Mouse (Mus musculus) lung, postnatal 4 days (tissue): ENCODE measurements around the gene Cped1.

Experiments used
- DNase-seq, 2 experiments: peaks; one replicate each; pipeline ENCODE4 v3.0.0; 2021

The Cped1 gene

DNA sequence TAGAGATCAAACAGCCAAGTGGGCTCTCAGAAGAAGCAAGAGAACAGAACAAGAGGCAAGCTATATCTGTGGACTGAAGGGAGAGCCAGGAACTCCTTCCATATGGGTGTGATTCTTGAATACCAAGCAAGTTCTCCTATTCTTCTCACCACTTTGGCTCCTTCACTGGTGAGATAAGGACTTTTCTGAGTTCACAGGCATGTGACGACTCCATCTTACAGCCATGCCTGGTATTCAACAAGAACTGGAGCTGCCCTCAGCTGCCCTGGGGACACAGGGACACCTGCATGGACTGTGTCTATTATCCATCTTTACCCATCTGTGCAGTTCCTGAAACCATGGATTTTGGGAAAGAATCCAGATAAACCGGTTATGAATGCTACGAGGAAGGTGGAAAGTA is 15.2 kb downstream of the Cped1 start:
- no peak for DNase-seq

DNA sequence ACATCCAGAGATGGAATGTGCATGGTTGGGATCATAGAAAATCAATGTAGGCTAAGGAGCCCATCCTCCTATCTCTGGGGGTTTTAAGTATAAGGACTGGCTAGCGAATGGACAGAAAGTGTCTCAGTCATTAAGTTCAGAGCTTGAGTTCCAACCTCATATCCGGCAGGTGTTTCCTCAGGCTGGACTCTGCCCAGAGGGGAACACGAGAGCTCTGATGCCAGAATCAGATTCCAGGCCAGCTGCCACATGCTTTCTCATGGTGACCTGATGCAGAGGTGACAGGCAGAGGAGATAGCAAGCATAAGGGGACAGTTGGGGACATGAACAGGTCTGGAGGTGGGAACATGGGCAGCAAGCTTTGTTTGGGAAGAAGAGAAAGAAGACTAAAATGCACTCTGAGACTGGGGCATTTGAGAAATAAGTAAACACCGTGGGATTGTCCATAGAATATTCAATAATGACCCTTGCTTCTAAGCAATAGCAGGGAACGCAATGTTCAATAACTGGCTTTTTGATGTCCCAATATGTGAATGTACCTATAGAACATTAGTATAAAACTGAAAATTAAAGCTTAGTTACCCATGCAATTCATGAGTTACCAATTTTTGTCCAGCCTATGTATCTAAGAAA is 15.7 kb downstream of the Cped1 start:
- peak in 1 of 2 experiments; percentile 6 for DNase-seq

DNA sequence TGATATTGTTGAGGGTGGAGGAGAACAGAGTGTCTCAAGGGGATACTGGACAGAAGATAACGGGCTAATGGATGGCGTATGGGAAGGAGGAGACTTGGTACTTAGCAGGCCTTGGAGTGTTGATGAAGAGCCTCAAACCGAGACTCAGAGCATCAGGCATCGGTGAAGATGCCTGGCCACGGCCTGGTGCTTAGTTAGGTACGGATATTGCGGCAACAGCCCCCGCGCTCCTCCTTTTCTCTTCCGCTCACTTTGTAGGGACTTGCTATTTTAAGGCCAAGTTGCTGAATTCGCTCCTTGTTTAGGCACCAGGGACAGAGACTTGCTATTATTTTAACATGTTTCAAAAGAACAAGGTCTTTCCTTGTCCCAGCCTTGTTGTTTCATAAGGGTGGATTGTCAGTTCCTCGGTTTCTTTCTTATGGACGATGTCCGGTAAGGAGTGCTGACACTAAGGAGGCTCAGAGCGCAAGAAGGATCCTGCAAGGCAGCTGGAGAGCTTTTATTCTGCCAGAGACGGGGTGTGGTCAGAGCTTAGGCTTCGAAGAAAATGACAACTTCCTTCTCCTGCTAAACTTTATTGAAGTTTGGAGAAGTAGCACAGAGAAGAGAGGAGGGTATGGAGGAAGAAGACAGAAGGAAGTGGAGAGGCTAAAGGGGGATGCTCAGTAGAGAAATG is 16.9 kb downstream of the Cped1 start:
- peak; percentile 36 to 47 for DNase-seq

DNA sequence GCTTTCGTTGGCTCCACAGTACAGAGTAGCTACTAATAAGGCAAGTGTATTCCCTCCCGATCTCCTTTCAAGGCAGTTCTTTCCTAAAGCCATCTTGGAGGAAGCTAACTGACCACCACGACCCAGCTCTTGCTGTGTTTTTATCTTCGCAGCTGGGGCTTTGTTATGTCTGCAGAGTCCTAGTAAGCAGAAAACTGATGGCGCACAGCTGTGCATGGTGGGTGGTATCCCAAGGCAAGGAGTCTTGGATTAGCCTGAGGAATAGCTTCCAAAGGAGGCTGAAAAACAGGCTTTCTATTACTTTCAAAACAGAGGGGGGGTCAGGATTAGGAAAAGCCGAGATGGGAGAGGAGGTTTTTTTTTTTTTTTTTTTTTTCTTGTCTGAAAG is 17.5 kb downstream of the Cped1 start:
- peak; percentile 55 to 88 for DNase-seq

DNA sequence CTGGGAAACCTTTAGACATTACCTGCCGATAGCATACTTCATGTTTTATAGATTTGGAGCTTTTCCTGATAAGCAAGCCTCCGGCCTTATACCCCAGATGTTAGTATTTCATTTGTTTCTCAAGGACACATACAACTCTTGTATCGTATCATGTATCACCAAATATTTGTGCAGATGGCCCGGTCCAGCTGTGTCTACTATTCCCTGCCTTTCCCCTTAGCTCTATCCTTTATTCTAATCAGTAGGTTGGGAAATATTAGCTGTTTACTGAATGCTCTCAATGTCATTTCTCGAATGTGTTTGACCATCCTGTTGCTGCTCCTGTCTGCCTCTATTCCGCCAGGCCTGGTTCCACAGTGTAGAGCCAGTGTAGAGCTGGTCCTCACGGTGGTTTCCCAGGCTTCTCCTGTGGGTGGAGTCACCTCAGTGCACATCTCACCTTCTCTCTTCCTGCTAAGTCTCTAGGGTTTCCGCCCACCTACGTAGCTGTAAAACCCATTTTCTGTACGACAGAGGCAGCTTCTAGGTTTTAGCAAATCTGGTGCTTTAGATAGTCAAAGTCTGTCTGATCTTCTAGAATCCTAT is 18.3 kb downstream of the Cped1 start:
- DNase-seq, result no peak

DNA sequence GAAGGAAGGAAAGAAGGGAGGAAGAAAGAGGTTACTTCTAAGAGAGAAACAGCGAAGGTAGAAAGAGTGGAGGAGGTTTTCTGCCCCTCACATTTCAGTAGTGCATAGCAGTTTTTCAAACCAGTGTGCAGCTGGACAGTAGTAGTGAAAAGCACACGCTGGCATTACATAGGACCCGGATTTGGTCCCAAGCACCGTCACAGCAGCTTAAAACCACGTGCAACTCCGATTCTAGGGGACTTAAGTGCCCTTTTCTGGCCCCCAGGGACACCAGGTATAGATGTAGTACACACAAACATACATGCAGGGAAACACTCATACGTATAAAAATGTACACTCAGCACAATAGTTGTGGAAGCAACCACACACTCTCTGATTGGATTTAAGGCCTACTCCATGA is 22.6 kb downstream of the Cped1 start:
- no peak for DNase-seq

DNA sequence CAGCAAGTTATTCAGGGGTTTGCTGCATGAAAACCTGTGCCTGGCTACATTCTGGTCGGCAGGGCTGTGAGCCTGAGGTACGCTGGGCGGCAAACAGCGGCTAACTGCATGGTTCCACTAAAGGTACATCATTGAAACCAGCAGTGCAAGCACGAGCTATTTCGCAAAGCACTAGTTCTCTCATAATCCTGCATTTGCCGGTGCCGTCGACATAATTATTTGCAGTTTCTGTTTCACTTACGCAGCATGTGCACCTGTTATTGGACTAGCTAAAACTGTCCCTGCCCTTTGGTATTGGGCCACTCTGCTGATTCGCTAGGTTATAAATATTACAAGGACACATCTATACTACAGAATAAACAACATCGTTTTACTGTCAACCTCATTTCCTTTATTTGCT is 24.5 kb downstream of the Cped1 start:
- DNase-seq, result no peak

DNA sequence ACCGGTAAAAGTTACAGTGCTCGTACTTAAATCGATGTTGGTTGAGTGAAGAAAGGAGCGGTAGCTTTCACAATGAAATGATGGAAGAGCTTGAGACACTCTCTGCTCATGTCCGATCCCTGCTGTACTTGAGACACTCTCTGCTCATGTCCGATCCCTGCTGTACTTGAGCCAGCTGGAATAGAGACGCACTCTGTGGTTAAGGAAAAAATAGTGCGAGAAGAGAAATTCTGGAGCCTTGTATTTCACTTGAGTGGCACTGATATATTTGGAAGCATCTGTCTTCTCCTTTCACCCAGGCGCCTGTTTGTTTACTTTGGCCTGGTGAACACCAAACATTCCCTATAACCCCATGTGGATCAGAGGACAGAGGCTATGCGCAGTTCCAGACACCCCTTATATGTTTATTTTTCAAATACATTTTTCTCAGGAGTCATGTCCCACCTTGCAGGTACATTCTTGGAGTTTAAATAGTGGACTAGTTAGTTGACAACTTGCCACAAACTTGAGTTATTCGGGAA is 25.1 kb downstream of the Cped1 start:
- DNase-seq, result no peak

DNA sequence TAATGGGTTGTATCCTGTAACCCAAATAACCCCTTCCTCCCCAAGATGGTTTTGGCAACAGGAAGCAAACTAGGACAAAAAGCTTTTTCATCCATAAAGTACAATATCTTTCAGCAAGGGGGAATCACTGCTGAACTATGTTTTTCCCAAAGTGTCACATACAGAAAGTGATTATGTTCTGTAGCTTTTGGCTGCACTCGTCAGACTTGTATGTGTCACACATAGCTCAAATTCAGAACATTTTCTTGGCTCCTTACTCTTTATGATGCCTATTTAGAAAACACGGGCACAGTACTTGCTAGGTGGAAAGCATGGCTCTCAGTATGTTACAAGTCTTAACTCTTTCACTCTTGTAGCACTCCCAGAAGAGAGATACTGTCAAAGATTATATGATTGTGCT is 25.8 kb downstream of the Cped1 start:
- no peak for DNase-seq

DNA sequence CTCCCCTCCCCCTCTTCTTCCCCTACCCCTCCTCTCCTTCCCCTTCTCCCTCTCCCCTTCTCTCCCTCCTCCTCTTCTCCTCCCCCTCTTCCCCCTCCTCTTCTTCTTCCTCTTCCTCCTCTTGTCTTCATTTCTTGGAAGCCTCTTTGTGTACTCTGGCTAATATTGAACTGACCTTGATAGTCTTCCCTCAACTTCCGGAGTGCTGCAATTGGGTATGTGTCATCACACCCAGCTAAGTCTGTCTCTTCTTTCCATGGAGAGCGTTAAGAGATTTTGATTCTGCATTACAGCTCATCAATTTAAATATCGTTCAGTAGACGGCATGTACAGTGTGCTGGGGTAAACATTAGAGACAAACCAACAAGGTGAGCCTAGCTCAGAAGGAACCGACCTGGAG is 26.4 kb downstream of the Cped1 start:
- no peak for DNase-seq

DNA sequence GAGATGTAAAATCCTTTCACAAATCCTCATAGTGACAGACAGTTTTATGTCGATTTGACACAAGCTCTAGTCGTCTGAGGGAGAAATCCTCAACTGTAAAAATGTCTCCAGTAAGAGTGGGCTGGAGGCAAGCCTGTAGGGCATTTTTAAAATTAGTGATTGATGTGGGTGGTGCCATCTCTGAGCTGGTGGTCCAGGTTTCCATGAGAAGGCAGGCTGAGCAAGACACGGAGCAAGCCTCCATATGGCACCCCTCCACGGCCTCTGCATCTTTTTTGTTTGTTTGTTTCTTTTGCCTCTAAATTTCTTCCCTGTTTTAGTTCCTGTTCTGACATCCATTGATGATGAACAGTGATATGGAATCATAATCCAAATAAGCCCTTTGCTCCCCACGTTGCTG is 26.8 kb downstream of the Cped1 start:
- DNase-seq, result no peak

DNA sequence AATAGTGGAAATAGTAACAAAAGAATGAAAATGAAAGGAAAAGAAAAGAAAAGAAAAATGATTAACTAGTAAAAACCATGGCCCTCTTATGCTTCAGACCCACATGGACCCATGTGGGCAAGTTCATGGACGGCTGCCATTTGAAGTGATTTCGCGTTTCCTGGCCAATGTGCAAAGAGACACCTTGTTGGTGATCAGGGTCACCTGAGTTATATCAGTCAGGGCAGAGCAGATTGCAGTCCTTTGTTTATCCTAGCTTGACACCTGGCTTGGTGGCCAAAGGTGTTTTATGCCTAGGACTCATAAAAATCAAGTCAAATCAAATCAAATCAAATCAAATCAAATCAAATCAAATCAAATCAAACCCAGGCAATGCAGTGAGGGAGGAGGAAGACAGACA is 27.7 kb downstream of the Cped1 start:
- DNase-seq, result no peak

DNA sequence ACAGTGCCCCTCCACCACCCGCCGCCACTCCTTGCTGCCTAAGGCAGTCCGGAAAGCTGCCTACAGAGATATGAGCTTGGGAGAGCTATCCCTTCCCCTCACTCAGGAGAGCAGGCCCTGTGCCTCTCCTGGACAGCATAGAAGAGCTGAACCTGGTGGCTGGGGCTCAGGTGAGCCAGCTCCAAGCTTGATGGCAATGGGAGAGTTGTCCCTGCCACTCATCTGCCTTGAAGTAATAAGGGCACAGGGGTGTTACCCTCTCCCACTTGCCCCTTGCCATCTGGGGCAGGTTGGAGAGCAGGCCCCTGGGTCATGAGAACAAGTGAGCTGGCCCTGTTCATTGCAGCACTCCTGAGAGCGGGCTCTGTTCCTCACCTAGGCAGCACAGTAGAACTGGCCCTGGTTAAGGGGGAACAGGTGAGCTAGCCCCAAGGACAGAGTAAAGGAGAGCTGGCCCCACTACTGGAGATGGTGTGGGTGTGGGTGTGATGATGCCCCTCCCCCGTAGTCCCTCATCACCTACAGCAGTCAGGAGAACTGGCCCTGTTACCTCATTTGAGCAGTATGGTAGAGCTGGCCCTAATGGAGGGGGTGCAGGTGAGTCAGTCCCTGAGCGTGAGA is 28.7 kb downstream of the Cped1 start:
- no peak for DNase-seq

DNA sequence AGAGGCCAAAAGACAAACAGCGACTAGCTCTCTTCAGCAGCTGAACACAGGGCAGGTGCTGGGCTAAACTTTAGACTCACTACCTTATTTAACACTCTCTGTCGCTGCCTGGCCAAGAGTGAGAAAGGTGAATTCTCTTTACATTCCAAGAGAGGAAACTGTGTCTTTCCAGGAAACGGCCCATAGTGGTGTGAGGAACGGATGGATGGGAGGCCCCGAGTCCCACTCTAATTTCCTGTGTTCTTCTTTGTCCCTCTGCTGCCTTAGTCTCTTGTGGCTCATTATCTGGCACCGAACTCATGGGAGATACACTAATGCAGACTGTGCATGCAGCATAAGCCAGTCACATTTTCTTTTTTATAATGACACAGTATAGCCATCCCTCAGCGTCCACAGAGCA is 31.9 kb downstream of the Cped1 start:
- no peak for DNase-seq

DNA sequence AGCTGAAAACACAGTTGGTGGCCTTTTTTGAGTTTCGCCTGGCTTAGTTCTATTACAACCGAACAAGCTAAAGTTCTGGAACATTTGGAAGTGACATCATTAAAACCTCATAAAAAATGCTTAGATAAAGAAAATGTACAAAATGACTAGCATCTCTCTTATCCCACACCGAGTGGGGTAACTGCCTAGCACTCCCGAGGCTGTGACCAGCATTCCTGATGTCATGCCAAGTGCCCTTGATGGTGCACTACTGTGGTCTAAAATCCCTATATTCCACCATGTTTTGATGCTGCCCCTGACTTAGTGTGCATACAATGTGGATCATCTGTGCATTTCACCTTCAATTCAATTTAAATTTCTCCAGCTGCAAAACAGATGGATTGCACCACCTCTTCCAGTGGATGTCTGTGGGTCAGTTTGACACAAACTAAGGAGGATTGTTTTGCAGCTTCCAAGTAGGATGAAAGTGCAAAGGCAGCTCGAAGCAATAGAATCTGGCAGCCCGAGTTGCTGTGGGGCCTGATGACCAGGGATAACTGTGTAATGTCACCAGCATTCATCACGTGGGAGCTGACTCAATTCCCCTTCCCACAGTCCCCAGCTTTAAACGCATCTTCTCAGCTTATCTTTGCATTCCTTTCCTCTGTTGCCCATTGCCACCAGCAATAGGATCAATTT is 33.2 kb downstream of the Cped1 start:
- DNase-seq, result peak in 1 of 2 experiments; percentile 42

DNA sequence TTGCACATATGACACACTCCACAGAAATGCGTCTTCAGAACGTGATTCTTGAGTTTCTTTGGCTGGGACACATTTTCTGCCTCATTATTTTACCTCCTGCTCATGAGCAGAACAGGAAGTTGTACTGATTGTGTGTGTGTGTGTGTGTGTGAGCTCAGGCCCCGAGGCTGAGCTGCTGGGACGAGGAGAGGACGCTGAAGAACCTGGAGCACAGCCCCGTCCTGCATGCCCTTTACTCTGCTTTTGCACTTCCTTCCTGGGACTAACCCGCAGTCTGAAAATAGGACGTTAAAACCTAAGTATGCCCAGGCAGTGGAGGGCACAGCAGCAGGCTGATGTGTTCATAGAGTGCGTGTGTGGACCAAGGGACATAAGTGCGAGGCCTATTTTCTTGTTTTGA is 33.9 kb downstream of the Cped1 start:
- DNase-seq, result peak in 1 of 2 experiments; percentile 32

DNA sequence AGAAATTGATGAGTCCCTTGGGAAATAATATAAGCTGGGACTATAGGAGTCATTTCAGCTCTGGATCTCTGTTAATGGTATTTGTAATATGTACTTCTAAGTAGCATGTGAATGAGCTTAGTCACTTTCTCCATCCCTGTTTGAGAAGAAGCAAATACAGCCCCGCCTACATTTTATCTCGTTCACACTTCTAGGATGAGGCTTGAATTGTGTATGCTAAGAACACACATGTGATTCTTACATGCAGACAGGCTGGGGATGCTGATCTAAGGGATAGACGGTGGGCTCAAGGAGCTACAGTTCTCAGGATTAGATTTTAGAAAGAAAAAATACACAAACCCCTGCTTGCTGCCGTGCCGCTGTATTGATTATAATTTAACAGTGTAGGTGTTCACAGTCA is 35.0 kb downstream of the Cped1 start:
- DNase-seq, result no peak

DNA sequence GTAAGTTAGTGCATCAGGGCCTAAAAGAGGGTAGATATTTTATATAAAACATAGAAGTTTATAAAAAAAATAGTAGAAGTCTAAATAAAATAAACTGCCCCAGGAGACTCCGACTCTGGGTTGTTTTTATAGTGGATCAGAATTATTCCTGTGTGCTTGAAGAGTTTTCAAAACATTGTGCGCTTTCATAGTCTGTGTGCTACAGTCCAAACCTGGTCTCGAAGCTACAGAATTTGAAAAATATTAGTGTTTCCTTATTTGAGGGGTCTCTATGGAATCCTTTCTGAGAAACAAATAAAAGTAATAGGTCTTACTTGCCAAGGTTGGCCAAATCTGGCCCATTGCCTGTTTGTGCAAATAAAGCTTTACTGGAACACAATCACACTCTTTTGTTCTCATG is 35.6 kb downstream of the Cped1 start:
- DNase-seq, result no peak

DNA sequence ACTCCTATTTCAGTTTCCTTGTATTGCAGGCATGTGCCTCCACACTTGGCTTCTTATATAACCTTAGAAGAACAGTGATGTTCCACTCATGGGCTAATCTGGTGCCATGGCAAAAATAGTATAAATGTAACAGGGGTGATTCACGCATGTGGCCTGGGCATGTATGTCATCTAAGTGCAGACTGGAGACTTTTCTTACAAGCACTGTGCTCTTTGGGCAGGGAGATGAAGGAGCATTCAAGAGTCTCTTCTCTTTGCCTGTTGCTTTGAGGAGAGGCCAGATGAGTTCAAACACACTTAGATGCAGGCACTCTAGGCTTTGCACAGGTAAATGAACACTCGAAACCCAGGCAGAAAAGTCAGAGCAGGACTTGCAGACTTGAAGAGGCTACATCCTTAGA is 38.5 kb downstream of the Cped1 start:
- DNase-seq, result no peak

DNA sequence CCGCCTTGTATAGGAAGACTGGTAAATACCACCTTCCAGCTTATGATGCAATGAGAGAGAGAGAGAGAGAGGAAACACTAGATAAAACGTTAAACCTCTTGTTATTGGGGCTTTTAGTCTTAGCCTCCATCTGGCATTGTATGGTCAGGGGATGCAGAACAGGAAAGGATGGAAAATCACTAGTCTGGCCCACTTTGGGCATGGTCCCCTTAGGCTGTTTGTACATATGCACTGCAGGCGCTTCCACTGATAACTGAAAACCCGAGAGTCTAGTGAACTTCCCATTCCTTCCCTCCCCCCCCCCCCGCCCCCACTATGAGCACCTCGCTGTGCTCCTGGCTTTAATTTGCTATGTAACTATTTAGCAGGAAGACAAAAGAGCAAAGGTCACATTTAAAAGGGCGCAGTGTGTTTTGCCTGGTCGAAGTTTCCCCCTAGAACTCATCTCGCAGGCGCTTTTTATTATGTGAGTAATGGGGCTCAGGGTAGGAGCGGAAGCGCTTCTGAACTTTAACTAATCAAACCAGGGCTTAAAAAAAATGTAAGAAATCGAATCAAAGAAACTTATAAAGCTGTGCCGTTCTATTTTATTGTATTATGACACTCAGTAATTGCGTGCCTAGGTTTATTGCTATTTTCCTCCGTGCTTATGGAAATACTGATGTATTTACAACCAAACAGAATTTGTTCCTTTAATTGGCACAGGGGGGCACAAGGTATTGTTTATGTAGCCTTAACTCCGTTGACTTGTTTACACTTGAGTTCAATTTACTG is 40.1 kb downstream of the Cped1 start:
- DNase-seq, result no peak

DNA sequence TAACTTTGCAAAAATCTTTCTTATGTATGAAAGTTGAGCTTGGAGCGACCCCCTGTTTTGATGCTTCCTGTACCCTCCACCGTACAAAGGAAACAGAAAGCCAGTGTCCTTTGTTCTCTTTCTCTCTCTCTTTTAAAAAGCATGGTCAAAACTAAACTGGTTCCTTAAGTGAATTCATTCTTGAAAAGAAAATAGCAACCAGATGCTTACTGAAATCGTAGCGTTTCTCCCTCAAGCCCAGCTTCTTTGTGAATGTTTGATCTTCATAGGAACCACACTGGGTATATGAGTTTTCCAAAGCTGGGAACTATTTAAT is 40.6 kb downstream of the Cped1 start:
- no peak for DNase-seq

DNA sequence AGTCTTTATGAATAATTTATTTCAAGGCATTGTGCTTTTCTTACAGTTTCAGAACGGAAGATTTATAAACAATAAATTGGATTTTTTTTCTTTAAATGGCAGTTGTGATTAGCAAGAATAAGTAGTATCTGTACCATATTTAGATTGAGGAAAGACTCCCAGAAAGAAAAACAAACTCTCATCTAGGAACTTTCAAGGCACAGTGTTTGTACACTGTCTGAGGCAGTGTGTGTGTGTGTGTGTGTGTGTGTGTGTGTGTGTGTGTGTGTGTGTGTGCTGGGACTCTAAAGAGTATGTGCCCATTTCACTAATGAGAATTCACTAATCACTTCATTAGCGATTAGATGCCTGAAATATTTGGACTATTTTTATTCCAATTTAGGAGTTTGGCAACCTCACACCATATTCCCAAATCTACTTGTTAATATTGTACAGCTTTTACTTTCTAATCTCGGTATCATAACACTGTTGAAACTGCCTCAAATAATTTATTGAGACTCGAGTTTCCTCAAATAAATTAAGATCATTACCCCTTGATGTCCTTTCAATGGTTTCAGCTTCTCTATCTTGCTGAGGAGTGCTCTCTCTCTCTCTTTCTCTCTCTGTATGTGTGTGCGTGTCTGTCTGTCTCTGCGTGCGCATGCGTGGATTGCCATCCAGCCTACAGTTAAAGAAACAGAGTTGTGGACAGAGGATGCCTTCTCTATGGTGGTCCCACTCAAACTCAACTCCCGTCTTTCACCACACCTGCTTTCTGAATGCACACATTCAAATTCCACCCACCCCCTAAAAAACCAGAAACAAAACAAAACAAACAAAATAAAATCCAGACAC is 41.3 kb downstream of the Cped1 start:
- DNase-seq, result no peak
